Mouse (Mus musculus) olfactory bulb, adult 2 months (tissue): Measurements from ENCODE around the gene Zfp445. TPM values are rescaled to one million over a fixed set of nuclear protein-coding genes. Genes with fewer than 3 reads are reported as not detected.
"Not testable (repeated sequence)": the region's sequence is repeated elsewhere in the genome, so short reads cannot be mapped to it uniquely, and the experiment has no call there.

Source experiments
- H3K27ac ChIP-seq: fragments of 200-500 bp; 2 replicates; pipeline ENCODE4 v1.5.1; 2012; ENCODE audit warnings: low read depth, low read length; ENCODE audit not compliant: insufficient read depth
- H3K4me1 ChIP-seq: fragments of 200-500 bp; 2 replicates; pipeline ENCODE4 v1.6.1; 2012; ENCODE audit warnings: low read length; ENCODE audit not compliant: control insufficient read depth, insufficient read depth
- H3K4me3 ChIP-seq: fragments of 200-500 bp; 2 replicates; pipeline ENCODE4 v1.5.1; 2012; ENCODE audit warnings: mild to moderate bottlenecking, low read depth, low read length, moderate library complexity; ENCODE audit not compliant: insufficient read depth
- CTCF ChIP-seq: fragments of 200-500 bp; IDR thresholded peaks from 2 replicates; pipeline ENCODE4 v1.5.1; 2012; ENCODE audit warnings: low read depth, mild to moderate bottlenecking, low read length, moderate library complexity; ENCODE audit not compliant: insufficient read depth
- POLR2A ChIP-seq: fragments of 200-500 bp; IDR thresholded peaks from 2 replicates; pipeline ENCODE4 v1.6.1; 2012; ENCODE audit warnings: mild to moderate bottlenecking, low read depth, low read length, moderate library complexity; ENCODE audit not compliant: insufficient read depth
- WGBS: fragments of 180-500 bp; shearing (Covaris S2); methylation state at CpG from one replicate; pipeline ENCODE4 v1.1.7; 2018; 5-methylcytosine and 5-hydroxymethylcytosine counted together
- polyA plus RNA-seq: library from polyadenylated mRNA; stranded (reverse); fragments of >200 nt; gene quantifications from 2 replicates; pipeline ENCODE4 v1.2.4, GENCODE M21; 2012; ENCODE audit warnings: low replicate concordance; ENCODE audit not compliant: missing spikeins, insufficient read depth, insufficient read length

Zfp445 gene
- polyA plus RNA-seq, 1 experiment, result 65.3 TPM

GRCm38 (mm10) chr9:122866192-122866591 is 386 bp upstream of the Zfp445 start:
- TF ChIP-seq CTCF (no peak), POLR2A (no peak)
- Histone ChIP-seq H3K4me3 (peak overlapping the region; percentile 93), H3K4me1 (no peaks in the 10 kb centered on the region), H3K27ac (no peak overlapping the region)
- WGBS, result 60% methylated on average over 4 of the region's 4 CpGs

GRCm38 (mm10) chr9:122864848-122865247 is 958 bp downstream of the Zfp445 start:
- Histone ChIP-seq H3K4me3 (no peak overlapping the region), H3K27ac (no peak overlapping the region), H3K4me1 (no peaks in the 10 kb centered on the region)
- TF ChIP-seq POLR2A, result no peak
- no peak for TF ChIP-seq CTCF
- WGBS, result 36% methylated on average over 3 of the region's 3 CpGs

- Histone ChIP-seq H3K27ac (no peak overlapping the region), H3K4me1 (no peaks in the 10 kb centered on the region), H3K4me3 (no peak overlapping the region)
- 87% methylated on average over 2 of the region's 2 CpGs for WGBS
- TF ChIP-seq POLR2A, result no peak
- no peak for TF ChIP-seq CTCF
Observed at GRCm38 (mm10) chr9:122863731-122864130, 2.1 kb downstream of the Zfp445 start.

DNA sequence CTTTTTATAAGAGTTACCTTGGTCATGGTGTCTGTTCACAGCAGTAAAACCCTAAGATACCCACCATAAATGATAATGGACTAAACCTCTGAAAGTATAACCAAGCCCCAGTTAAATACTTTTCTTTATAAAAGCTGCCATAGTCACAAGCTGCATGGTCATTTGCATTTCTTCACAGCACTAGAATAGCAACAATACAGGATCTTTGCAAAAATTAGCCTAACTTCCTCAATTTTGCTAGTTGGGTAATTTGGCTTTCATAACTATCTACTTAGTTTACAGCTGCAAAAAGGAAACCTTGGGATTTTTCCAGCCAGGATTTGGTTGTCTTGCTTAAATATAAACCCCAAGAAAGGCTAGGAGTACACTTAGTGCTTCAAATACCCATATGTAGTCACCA is 5.1 kb downstream of the Zfp445 start:
- Histone ChIP-seq H3K4me1 (no peaks in the 10 kb centered on the region), H3K27ac (no peak overlapping the region), H3K4me3 (no peak overlapping the region)
- TF ChIP-seq POLR2A, result no peak
- TF ChIP-seq CTCF, result no peak

- TF ChIP-seq CTCF (no peak), POLR2A (no peak)
- over 99% methylated on average over 3 of the region's 3 CpGs for WGBS
- Histone ChIP-seq H3K27ac (no peak overlapping the region), H3K4me3 (no peak overlapping the region), H3K4me1 (no peaks in the 10 kb centered on the region)
Observed at GRCm38 (mm10) chr9:122856716-122857115, 9.1 kb downstream of the Zfp445 start.

GRCm38 (mm10) chr9:122855617-122856016 is 10.2 kb downstream of the Zfp445 start:
- TF ChIP-seq CTCF (no peak), POLR2A (no peak)
- Histone ChIP-seq H3K4me1 (no peaks in the 10 kb centered on the region), H3K4me3 (no peak overlapping the region), H3K27ac (no peak overlapping the region)
- 89% methylated on average over 4 of the region's 4 CpGs for WGBS

- not testable (repeated sequence) for H3K4me3 ChIP-seq, H3K27ac ChIP-seq, H3K4me1 ChIP-seq
- WGBS, result 92% methylated on average over 3 of the region's 7 CpGs
Observed at GRCm38 (mm10) chr9:122855141-122855540, 10.7 kb downstream of the Zfp445 start.

DNA sequence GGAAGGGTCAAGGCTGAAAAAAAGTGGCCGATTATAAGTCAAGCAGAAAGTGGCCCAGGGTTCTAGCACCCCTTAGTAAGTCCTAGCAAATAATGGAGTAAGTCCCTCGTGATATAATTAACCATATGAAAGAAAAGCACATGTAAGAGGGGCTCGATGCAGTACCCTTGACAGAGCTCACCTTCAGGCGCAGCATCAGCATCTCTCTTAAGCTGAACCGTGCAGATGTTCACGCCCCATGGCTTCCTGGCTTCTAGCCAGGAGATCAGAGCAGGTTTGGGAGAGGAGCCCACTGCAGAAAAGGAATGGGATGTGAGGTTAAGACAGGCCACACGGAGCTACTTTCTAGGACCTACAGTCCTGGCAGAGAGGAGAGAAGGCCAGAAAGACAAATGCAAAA is 11.3 kb downstream of the Zfp445 start:
- TF ChIP-seq POLR2A (no peak), CTCF (no peak)
- H3K4me1 ChIP-seq, result no peaks in the 10 kb centered on the region
- 86% methylated on average over 7 of the region's 7 CpGs for WGBS
- H3K27ac ChIP-seq, result no peak overlapping the region
- no peak overlapping the region for H3K4me3 ChIP-seq

DNA sequence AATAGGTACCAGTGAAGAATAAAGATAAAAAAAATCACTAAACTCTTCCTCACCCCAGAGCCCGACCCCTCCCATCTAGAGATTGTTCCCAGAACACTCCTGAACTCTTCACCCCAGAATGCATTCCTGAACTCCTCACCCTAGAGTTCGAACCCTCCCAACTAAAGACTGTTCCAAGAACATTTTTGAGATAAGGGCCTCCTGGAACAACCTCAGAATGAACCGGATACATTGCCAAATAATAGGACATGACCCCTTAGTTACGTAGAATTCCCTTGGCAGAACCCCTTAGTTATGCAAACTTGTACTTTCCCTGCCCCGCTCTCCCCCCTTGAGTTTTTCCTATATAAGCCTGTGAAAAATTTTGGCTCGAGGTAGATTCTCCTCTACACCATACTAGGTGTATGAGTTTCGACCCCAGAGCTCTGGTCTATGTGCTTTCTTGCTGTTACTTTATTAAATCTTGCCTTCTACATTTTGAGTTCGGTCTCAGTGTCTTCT is 17.9 kb downstream of the Zfp445 start:
- H3K27ac ChIP-seq, H3K4me3 ChIP-seq, H3K4me1 ChIP-seq: not testable (repeated sequence)
- 96% methylated on average over 8 of the region's 8 CpGs for WGBS

DNA sequence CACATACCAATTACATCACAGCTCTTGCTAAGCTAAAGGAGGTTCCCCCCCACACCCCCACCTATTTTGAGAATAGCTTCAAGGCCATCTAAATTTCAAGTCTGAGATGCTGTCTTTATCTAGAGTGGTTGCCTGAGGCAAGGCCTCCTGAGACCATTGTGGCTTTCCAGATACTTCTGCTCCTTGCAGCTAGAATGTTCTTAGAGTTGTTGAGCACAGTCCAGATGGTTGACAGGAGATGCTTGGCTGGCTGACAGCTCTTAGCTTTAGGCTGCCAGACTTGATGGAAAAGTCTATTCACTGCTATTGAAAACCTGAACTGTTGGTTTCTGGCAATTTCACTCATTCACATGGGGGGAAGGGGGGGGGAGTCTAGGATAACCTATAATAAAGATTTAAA is 19.6 kb downstream of the Zfp445 start:
- Histone ChIP-seq H3K4me3 (no peak overlapping the region), H3K27ac (no peak overlapping the region), H3K4me1 (no peaks in the 10 kb centered on the region)
- TF ChIP-seq POLR2A (no peak), CTCF (no peak)
